Mouse (Mus musculus): ENCODE results near the gene Sergef.

Sergef gene

DNA sequence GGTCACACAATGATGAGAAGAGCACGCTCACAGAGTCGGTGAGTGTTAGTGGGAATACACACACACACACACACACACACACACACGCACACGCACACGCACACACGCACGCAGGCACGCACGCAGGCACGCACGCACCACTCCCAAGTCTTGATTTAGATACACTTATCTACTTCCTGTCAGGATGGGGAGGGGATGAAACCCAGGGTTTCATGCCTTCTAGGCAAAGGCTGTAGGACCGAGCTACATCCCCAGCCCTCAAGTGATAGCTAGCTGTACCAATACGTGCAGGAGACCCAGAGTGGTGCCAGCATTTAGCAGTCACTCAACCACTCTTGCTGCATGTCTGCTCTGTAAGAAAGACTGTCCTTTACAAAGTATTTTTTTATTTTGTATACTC is 137.0 kb downstream of the Sergef start:
- DNase-seq (ENCODE audit: low read depth, low spot score), result no peak

DNA sequence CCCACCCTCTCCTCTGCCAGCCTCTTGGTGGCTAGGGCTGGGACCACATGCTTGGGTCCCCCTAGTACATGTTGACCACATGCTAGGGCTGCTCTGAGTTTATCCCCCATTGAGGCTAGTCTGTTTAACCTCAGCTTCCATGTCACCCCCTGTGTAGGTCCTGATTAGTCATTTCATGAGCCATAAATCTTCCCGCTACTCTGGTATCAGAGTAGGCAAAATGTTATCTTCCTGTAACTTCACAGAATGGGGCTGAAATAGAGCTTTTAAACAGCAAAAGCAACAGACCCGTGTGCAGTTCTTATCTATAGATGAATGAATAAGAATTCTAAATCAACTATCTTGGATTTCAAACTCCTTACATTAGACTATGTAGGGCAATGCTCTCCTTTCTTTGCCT is 138.1 kb downstream of the Sergef start:
- no peak for DNase-seq (ENCODE audit: low read depth, low spot score)

DNA sequence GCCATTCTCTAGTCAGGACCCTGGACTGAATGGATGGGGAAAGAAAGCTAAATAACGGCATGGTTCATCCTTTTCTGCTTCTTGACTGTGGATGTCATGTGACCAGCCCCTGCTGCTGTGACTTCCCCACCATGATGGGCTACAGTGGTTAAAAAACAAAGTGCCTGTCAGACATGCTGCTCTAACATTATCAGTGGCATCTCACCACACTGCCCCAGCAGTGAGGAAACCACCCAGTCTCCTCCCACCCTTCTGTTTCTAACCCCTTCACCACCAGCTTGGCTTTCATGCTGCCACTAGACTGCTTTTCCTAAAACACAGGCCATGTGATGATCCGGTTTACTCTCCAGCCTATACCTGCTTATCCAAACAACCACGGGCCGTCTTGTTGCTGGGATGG is 140.0 kb downstream of the Sergef start:
- DNase-seq (ENCODE audit: low read depth, low spot score), result no peak

DNA sequence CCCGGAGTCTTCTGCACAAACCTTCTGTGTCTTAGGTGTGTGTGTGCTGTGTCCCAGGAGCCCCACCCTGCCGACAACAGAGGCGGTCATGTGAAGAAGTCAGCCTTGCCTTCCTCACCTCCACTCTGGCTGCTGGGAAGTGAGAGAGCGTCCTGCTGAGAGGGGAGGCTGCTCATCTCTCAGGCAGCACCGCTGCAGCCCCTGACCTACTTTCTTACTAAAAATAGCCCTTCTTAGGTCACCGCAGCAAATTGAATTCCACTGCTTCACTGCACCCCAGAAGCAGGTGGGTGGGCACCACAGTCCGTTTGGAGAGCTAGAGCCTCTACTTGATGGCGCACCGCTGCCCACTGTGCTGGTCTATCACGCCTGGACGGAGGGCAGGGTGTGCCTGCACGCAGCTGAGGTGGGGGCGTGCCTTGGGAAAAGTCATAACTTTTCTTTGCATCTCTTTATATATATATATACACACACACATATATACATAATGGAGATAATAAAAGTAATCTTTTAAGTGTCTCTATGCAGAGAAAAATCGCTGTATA is 147.4 kb downstream of the Sergef start:
- DNase-seq (ENCODE audit: low read depth, low spot score), result no peak

DNA sequence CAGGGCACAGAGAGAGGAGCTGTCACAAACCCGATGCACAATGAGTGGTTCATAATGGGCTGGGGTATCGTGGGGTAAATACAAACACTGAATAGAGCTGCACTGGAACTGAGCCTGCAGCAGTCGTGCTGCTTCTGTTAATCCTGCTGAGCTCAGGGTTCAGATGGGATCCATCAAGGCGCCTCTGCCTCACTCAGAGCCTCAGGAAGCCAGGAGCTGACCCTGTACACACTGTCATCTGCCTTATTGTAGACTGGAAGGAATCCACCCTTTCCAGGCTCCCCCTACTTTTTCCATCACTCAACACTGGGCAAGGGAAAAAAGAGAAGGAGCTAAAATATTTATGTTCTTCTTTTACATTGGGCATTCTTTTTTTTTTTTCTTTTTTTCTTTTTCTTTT is 152.3 kb downstream of the Sergef start:
- no peak for DNase-seq (ENCODE audit: low read depth, low spot score)

DNA sequence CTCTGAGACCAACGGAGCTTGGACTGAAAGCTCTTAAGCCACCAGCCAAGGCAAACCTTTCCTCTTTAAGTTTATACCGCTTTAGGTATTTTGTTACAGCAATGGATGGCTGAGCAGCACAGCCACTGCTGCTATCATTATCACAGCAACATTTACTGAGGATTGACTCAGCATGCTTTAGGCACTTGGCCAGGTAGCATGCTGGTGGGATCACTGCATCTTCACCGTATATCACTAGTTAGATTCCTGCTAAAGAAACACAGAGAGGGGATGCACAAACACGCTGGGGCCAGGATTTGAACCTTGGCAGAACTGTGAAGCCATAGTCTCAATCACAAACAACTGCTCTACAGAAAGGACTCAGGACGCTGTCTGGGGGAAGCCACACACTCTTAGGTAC is 152.8 kb downstream of the Sergef start:
- no peak for DNase-seq (ENCODE audit: low read depth, low spot score)

DNA sequence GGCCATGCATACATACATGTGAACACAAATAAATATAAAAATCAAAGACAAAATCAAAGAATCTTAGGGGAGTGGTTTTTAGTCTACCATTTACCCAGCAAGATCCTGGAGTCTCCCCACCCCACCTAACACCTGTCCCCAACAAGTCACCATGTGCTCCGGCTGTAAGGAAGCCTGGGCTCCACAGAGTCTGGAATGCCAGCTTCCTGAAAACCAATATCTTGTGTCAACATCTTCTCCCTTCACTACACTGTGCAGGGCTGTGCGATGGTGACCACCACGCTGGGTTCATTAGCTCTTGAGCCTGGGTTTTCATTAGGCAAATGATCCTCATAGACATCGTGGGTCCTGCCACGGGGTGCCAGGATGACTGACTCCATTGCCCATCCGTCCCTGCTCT is 155.4 kb downstream of the Sergef start:
- no peak for DNase-seq (ENCODE audit: low read depth, low spot score)

DNA sequence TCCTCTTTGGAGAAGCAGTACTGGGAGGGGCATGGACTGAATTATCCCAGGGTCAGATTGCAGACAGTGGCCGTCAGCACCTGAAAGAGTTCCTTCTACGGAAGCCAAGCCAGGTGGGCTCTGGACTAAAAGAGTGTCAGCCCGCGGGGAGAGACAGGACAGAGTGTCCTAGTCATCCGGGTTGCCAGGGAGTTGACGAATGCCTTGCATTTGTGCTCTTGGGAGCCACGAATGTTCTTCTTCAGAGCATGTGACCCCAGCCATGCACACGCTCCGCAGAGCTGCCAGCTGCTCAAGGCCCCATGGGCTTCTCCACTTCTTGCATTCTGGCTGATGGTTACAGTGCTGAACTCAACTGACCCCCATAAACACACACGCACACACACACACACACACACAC is 156.6 kb downstream of the Sergef start:
- no peak for DNase-seq (ENCODE audit: low read depth, low spot score)

DNA sequence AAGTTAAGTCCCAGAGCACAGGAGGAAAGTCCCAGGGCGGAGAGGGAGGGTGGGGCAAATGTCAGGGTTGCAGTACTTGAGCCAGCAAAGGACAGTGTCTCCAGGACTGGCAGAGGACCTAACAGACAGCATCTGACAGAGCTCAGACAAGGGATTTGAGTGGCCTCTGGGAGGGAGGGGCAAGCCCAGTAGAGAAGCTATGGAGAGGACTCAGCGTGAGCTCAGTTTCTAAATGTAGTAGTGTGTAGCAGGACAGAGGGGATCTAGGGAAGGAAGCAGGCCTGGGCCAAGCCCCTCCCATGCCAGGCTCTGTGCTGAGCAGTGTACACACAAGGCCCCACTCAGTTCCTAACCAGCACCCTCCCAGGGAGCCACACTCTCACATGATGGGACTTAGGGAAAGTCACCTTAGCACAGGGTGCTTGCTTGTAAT is 157.5 kb downstream of the Sergef start:
- DNase-seq (ENCODE audit: low read depth, low spot score), result no peak

DNA sequence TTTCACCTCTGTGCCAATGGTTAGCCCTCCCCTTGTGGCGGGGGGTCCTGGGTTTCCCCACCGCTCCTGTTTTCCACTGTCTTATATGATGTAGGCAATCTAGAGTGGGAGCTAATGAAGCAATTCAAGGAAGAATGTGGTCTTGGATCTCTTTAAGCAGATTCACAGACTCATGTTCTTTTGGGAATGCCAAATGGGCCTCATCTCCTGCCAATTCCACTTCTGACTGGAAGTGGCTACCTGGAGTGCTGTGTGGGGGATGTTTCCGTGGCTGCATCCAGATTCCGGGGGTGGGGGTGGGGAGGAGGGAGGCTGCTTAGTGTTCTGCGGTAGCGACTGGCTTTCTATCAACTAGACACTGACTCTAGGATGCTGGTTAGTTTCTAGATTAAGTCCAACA is 159.8 kb downstream of the Sergef start:
- DNase-seq (ENCODE audit: low read depth, low spot score), result no peak

DNA sequence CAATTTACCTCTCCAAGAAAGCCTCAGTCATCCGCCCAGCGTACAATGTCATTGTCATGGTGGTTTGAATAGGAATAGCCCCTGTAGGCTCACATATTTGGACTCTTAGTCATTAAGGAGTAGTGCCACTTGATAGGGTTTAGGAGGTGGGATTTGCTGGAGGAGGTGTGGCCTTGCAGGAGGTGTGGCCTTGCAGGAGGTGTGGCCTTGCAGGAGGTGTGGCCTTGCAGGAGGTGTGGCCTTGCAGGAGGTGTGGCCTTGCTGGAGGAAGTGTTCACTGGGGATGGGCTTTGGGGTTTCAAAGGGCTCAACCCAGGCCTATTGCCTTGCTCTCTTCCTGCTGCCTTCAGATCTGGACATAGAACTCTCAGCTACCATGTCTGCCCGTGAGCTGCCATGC is 162.2 kb downstream of the Sergef start:
- DNase-seq (ENCODE audit: low read depth, low spot score), result no peak

DNA sequence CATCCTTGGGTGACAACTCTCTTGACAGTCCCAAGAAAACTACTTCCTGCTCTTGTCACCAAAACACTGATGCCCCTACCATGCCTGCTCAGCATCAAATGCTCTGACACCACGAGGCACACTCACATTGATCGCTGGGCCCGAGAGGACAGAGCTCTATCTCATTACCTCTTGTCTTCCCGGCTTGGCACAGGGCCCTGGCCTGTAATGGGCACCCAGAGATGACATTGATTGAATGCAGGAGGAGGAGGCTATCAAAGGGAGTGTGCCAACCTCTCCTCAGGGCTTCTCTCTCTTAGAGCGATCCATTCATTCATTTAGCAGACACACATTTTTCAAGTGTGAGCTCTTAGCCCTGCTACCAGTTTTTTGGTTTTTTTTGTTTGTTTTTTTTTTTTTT is 164.1 kb downstream of the Sergef start:
- no peak for DNase-seq (ENCODE audit: low read depth, low spot score)

DNA sequence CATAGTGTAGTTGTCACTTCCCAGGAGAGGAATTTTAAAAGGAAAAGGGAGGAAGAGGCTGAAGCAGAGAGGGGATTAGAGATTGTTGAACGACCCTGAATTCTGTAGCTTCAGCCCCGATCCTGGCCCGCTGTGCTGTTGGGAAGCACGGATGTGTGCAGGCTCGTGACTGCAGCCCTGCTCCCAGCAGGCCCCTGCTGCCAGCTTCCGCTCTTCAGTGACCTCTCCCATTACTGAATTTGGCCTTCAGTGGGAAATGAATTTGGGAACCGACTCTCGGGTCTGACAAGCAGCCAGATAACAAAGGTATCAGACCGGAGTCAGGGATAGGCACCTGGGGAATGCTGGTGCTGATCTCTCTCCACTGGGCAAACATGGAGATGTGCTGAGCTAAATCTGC is 166.5 kb downstream of the Sergef start:
- DNase-seq (ENCODE audit: low read depth, low spot score), result no peak

DNA sequence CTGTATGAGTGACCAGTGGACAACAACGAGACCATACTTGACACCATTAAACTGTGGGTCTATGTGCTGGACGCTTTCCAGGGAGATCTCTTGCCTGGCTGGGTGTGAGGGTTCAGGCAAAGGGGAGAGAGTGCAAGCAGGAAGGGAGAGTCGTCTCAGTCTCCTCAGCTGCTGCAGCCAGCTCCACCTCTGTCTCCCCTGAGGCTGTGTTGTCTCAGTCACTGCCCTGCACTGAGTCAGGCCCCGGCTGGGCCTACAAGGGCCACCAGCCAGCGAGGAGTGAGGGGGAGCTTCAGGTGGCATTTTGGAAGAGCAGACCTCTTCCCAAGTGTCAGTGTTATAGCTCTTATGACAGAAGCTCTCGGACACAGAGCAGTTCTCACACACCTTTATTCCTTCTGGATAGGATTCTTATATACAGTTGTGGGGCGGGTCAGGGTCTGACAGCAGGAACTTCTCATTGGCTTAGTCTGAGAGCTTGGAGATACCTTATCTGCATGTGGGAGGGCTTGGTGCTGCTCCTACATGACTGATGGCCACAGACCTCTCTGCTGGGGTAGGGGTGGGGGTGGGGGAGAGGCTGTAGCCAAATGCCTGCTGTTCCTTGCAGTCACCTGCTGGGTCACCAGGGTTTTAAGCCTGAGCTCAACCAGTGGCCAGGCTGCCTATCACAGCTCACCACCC is 168.4 kb downstream of the Sergef start:
- no peak for DNase-seq (ENCODE audit: low read depth, low spot score)

DNA sequence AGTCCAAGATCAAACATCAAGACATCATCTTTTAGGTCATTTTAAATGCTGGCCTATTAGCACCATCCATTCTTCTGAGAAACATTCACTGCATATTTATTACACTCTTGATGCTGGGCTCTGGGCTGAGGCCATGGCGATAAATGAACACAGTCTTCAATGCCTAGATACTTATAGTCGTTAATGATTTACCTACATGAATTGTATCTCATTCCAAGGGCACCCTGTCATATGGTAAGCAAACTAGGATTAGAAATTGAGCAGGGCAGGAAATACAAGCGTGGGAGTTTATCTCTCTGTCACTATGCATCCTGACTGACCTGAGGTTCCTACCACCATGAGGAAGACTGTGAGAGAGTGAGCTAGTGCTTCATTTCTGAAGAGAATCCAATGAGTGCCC is 170.1 kb downstream of the Sergef start:
- no peak for DNase-seq (ENCODE audit: low read depth, low spot score)

DNA sequence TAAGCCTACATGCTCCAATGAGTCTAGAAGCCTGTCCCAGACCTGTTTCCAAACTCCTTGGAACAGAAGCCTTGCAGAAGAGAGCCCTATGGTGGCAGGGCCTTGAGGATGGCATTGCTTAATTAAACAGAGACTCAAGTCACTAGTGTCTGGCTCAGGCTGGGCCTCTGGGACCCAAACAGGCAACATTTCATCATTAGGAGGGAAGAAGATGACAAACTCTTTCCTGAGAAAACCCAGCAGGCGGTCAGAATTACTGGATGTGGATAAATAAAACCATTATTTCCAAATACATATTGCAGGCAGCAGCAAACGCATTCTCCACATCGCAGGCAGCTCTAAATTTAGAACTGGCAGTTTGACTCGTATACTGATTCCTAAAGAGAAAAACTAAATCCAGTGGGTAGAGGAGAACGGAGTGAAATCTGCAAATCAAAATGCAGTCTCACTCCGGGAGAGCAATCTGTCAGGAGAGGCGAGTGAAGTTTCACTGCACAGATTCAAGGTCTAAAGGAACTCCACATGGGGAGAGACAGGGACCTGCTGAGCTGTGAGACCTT is 173.1 kb downstream of the Sergef start:
- no peak for DNase-seq (ENCODE audit: low read depth, low spot score)

DNA sequence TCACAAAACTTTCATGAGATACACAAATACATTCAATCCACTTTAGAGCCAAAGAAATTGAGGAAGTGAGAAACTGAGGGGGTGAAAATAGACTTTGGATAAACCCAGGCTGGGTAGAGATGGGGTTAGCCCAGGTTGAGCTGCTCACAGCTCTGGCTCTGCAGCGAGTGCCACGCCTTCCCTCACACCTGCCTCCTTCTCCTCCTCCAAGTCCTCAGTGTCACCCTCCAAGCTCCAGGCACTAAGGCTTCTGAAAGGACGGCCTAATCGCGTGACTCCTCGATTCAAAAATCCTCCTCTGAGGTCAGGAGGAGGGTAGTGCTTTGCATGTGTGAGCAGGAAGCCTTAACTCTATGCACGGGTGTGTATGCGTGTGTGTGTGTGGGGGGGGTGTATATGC is 176.5 kb downstream of the Sergef start:
- DNase-seq (ENCODE audit: low read depth, low spot score), result no peak

DNA sequence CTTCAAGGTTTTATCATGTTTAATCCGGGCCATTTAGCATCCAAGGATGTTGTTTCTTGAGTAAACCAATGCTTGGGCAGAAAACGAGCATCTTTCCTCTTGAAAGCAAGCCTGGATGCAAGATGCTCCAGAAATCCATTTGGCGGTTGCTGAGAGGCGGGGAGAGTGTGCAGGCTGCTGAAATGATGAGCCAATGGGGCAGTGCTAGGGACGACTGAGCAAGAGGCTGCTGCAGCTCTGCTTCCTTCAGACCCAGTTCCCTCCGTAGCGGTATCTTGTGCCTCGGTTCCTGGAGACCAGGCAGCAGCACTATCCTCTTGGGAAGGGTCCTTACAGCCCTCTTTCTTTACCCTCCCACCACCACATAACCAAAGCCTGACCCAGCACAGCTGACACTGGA is 177.3 kb downstream of the Sergef start:
- DNase-seq (ENCODE audit: low read depth, low spot score), result no peak

DNA sequence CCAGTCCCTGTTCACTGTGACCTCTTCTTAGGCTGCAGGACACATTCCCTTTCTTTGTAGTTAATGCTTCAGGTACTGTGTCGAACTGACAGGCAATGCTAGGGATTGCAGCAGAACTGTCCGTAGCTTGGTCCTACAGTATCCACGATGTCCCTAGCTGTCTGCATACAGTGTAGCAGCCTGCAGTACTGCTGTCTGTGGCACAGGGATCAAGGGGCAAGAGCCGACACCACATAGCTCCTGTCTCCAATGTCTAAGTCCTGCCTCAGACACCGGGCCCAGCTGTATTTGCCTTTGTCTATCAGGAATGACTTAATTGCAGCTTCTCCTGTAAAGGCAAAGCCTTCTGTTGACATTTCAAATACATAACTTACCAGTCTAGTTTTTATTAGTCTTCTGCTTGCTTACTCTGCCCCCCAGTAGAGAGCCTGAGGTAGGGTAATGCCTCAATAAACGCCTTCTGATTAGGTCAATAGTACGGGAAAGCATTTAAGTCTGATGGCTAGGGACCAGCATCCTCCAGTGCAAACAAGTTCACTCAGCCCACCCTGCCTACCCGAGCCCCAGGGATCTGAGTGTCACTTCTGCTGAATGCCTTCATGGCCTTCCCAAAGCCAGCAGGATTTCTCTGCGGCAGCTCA is 179.9 kb downstream of the Sergef start:
- no peak for DNase-seq (ENCODE audit: low read depth, low spot score)

DNA sequence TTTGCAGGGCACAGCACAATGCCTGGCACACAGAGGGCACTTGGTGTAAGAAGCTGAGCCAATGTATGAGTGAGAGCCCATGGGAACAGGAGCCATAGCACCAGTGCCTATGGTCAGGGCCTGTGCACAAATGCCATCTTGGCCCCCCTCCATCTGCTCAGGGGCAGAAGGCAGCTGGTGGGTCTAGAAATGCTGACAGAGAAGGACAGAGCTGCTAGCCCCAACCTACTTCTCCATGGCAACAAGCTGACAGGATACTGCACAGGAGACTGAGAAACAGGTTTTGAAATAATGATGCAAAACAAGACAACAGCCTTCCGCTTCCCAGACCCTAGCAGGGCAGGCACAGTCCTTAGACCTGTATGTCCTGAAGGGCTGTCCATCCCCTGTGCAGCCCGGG is 180.4 kb downstream of the Sergef start:
- no peak for DNase-seq (ENCODE audit: low read depth, low spot score)

DNA sequence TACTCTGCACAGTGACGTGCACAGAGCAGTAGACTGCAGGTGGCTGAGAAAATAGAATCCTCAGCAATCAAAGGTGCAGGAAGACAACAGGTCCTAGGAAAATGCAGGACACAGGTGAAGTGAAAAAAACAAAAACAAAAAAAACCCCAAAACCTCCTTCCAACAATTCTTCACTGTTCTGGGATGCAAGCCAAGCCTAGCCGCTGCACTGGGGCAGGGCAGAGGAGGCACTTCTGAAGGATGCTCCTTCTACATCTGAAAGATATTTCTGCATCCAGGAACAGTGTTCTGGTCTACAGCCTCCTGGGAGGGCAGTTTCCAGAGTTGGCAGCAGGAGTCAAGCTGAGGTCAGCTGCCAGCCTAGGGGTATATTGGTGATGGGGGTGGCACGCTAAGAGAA is 181.7 kb downstream of the Sergef start:
- no peak for DNase-seq (ENCODE audit: low read depth, low spot score)

DNA sequence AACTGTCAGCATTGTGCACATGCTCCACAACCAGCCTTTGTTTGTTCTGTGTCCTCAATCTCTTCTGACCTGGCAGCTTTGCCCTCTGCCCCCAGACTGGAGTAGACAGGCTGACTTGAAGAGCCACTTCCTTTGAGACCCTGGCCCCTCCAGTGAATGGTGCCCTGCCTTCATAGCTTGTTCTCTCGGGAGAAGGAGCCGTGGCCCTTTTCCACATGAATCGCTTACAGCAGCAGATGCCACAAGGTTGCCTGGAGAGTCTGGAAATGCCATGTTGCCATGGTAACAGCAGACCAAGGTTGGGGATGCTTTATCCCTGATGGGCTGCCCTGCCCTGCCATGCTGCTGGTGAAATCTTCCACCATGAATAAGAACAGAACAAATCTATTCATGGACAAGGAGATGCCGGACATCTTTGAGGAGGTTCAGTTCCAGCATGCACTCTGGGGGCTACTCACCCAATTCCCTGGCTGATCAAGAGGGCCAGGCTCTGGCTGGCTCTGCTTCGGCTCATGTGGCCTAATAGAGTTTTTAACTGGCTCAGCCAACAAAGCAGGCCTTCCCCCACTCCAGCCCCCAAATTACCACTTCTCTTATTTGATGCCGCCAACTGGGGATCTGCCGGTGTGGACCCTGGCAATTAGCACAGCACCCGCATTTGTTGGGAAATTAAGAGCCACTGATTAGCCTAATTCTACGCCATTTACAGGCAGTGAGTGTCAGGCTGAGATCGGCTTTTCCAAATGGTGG is 185.5 kb downstream of the Sergef start:
- peak; percentile 16 for DNase-seq (ENCODE audit: low read depth, low spot score)

All from forelimb bud, embryonic 11.5 days (tissue).